Mouse (Mus musculus): ENCODE measurements around the gene Plin1.

The Plin1 gene

DNA sequence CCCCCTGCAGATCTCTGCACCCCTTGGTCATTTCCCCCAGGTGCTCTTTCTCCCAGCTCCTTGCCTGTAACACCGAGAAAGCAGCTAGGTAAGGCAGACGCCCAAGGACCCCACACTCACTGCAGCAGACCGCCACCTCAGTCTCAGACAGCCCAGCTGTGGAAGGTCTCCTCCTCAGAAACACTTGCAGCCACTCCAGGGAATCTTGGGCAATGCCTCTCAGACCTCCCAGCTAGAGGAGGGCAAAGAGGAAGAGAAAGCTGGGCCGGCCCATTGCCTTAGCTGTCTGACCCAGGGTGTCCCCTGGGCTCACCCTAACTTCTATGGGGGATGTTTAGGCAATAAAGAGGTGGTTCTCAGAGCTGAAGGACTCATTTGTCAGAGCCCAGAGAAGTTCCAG is at the start of gene Plin1:
Gene Plin1, minus strand, starts transcription at position 282 of the 400 bp plus-strand sequence.
- DNase-seq: no peak

- no peak for DNase-seq
Measured at GRCm38 (mm10) chr7:79782516-79782855, 49.8 kb upstream of the Plin1 start.

DNA sequence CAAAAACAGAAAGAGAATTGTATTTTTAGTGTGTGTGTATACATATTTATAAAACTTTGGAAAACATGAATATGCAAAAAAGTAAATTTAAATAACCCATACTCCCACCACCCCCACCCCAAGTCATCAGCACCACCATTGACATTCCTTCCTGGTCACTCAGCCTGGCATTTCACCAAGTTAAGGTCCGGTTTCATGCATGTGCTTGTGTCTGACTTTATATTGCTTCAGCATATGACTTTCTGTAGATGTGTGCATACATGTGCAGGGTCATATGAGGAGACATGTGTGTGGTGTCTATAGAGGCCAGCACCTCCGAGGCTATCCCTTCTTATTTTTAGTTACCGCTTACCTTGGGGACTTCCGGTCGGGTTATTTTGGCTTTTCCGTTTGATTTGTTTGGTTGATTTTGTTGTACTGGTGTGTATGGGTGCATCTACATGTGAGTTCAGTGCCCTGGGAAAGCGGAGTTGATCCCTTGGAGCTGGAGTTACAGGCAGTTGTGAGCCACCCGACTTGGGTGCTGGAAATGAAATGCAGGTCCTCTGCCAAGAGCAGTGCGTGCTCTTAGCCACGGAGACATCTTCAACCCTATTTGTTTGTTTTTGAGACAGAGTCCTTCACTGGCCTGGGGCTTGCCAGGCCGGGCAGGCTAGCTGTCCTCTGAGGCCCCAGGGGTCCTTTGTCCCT is 49.3 kb upstream of the Plin1 start:
- DNase-seq: no peak

GRCm38 (mm10) chr7:79780647-79781626 is 48.2 kb upstream of the Plin1 start:
- peak; percentile 66 for DNase-seq

DNA sequence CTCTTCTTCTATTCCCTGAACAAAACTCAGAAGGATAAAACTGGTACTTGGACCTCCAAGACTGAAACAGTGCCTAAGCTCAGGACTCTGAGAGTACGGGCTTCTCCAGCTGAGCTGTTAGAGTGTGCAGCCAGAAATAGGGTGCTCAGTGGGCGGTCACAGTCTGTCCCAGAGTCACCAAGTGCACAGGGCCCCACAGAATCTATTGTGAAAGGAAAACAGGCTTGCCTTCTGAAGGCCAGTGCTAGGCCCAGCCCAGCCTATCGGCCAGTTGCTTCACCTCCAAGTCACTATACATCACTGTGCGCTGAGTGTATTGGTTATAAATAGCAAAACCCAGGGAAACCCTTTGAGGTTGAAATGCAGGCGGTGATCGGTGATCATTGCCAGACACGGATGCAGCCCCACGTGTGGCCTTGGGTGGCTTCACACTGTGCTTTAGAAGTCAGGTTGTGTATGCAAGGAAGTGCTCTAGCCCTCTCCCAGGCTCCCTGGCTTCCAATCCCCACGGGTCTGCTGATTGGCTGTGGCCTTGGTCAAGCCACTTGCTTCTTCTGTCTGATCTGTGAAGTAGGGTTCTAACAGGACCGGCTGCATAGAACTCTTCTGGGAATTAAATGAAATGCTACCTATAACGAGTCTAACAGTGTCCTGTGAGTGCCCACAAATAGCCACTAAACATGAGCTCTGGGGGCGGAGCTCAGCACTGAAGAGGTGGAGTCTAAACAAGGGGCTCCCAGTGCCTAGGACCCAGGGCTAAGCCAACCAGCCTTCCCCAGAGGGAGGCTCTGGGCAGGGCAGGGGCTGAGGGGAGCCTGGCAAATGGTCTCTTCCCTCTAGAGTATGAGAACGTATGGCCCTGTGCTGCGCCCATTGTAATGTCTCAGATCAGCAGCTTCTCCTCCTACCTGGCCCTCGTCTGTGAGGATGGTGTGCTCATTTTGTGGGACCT is 39.1 kb upstream of the Plin1 start:
- no peak for DNase-seq

GRCm38 (mm10) chr7:79769664-79770063 is 37.0 kb upstream of the Plin1 start:
- DNase-seq: no peak

DNA sequence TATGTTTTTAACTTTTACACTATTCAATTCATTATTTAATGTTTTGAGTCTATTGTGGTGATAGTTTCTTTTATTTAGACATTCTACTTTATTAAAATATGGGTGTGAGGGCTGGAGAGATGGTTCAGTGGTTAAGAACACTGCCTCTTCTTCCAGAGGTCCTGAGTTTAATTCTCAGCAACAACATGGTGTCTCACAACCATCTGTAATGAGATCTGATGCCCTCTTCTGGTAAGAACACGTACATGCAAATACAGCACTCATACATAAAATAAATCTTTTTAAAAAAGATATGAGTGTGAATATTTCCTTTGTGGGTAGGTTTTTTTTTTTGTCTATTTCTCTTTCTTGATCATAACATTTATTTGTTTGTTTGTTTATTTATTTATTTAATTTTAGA is 33.3 kb upstream of the Plin1 start:
- DNase-seq: no peak

DNA sequence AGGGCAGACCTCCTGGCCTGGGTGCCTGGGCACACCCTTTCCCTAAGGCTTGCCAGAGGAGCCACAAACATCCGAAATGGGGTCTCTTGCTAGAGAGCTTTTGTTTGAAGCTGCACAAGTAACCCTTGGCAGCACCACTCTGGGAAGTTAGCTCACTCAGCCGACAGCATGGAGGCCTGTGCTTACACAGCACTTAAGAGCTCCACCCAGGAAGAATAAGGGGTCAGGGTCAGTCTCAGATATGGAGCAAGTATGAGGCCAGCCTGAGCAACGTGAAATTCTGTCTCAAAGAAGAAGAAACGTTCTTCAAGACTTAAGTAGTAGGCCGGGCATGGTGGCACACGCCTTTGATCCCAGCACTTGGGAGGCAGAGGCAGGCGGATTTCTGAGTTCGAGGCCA is 29.4 kb upstream of the Plin1 start:
- no peak for DNase-seq

DNA sequence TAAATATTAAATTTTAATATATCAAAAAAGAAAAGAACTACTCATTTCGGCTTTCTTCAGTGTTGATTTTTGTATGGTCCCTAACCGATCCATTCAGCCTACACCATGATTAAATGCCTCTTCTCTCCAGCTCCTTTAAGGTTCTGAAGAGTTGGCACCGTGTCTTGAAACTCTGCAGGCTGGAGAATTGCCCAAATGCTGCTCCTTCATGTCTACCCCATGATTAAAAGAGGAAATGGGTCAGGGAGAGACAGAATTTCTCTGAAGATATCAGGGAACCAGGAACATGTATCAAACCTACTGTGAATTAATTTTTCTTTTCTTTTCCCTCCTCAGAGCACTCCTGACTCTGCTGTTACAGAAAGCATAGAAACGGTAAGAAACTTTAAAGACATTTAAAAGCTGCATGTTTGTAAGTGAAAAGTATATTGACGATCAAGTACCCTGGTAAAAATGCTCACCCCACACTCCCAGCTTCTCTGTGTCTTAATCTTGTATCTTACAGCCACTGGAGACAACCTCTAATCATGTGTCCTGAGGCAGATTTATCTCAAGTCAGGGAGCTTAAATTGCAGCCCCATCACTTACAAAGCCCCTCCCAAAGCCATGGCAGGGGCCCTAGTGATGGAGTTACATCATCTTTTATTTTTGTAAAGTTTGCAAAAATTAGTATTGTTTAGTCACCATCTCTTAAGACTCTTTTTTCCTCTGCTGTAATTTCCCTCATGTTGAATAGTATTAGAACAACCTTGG is 28.6 kb upstream of the Plin1 start:
- DNase-seq: no peak

- DNase-seq: no peak
Measured at GRCm38 (mm10) chr7:79759766-79760165, 27.1 kb upstream of the Plin1 start.

GRCm38 (mm10) chr7:79758176-79758575 is 25.5 kb upstream of the Plin1 start:
- DNase-seq: no peak

GRCm38 (mm10) chr7:79756334-79756733 is 23.6 kb upstream of the Plin1 start:
- no peak for DNase-seq

GRCm38 (mm10) chr7:79749511-79749910 is 16.8 kb upstream of the Plin1 start:
- no peak for DNase-seq

GRCm38 (mm10) chr7:79747659-79748058 is 15.0 kb upstream of the Plin1 start:
- no peak for DNase-seq

DNA sequence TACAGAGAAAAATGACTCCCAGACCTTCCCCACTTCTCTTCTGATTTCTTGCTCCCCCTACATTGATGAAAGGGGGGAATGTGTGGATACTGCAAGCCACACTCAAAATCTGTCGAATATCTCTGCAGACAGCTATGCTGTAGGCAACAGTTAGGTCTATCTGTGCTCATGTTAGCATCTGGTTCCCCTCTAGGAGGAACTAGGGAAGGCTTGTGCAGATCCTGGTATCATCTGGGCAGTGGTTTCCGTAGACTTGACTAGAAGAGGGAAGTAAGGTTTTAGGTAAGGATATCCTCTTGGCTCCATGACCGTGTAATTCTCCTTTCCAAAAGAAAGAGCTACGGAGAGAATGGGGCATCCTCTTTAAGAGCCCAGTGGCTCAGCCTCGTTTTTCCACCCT is 11.9 kb upstream of the Plin1 start:
- no peak for DNase-seq

- DNase-seq: no peak
Measured at GRCm38 (mm10) chr7:79744051-79744450, 11.3 kb upstream of the Plin1 start.

GRCm38 (mm10) chr7:79742659-79743536 is 10.2 kb upstream of the Plin1 start, which contains the start of the genes Pex11a and Wdr93:
Gene Pex11a (minus strand): TSS chr7:79743131.
Gene Wdr93 (plus strand): TSS chr7:79743163.
- peak; percentile 87 for DNase-seq

- DNase-seq: no peak
Measured at GRCm38 (mm10) chr7:79742277-79742658, 9.6 kb upstream of the Plin1 start.

- DNase-seq: no peak
Measured at GRCm38 (mm10) chr7:79740279-79740678, 7.6 kb upstream of the Plin1 start.

- no peak for DNase-seq
Measured at GRCm38 (mm10) chr7:79738913-79739312, 6.2 kb upstream of the Plin1 start.

DNA sequence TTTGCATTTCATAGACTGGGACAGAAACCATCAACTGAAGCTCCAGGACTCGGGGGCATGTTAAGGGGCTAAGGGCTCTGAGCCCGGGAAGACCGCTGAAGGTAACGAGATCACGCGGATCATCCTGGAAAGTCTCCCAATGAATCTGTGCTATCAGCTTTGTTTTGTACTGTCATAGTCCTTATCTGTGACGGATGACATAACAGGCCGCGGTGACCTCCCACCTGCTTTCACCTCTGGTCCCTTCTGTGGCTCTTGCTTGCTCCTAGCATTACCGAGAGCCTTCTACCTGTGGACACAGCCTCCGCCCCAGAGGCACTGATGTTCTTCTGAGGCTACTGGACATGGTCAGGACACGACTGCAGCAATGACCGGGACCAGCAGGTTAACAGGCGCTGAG is 3.8 kb upstream of the Plin1 start:
- DNase-seq: no peak
